Mouse (Mus musculus) hindbrain, embryonic 13.5 days (tissue): ENCODE measurements around the gene Ubac2. TPM values are rescaled to one million over a fixed set of nuclear protein-coding genes. Genes with fewer than 3 reads are reported as not detected.

Source experiments
- ATAC-seq: fragments of 200-750 bp; cut with Nextera tagmentation; 2 replicates; pipeline ENCODE4 v1.8.0; 2017; ENCODE audit warnings: moderate TSS enrichment; ENCODE audit not compliant: low FRiP score
- H3K27ac ChIP-seq: fragments of 300-500 bp; sonication (generic); 2 replicates; pipeline ENCODE4 v1.5.1; 2015; ENCODE audit warnings: inconsistent platforms, mild to moderate bottlenecking, moderate library complexity
- H3K27me3 ChIP-seq: fragments of 300-500 bp; sonication (generic); 2 replicates; pipeline ENCODE4 v1.6.1; 2015; ENCODE audit warnings: mild to moderate bottlenecking, inconsistent platforms
- H3K36me3 ChIP-seq: fragments of 300-500 bp; sonication (generic); 2 replicates; pipeline ENCODE4 v1.6.1; 2015; ENCODE audit warnings: mild to moderate bottlenecking, inconsistent platforms
- H3K4me1 ChIP-seq: fragments of 300-500 bp; sonication (generic); replicated peaks from 2 replicates; pipeline ENCODE4 v1.6.1; 2015; ENCODE audit warnings: inconsistent platforms
- H3K4me2 ChIP-seq: fragments of 300-500 bp; sonication (generic); 2 replicates; pipeline ENCODE4 v1.6.1; 2015; ENCODE audit warnings: inconsistent platforms, mild to moderate bottlenecking, moderate library complexity
- H3K4me3 ChIP-seq: fragments of 300-500 bp; sonication (generic); 2 replicates; pipeline ENCODE4 v1.5.1; 2015; ENCODE audit warnings: mild to moderate bottlenecking, inconsistent platforms
- H3K9ac ChIP-seq: fragments of 300-500 bp; sonication (generic); 2 replicates; pipeline ENCODE4 v1.6.1; 2015; ENCODE audit warnings: mild to moderate bottlenecking, inconsistent platforms
- H3K9me3 ChIP-seq: fragments of 300-500 bp; sonication (generic); 2 replicates; pipeline ENCODE4 v1.6.1; 2016; ENCODE audit warnings: inconsistent platforms
- WGBS: fragments of 180-500 bp; shearing (Covaris S2); methylation state at CpG from one replicate; pipeline ENCODE4 v1.1.7; 2015; 5-methylcytosine and 5-hydroxymethylcytosine counted together
- polyA plus RNA-seq: library from polyadenylated mRNA; unstranded; fragments of >200 nt; fragmentation: Nextera tagmentation; extraction: Ambion mirVana; gene quantifications from 2 replicates; pipeline ENCODE4 v1.2.1, GENCODE M21; 2015

Ubac2 gene
- polyA plus RNA-seq, 1 experiment from 2014 or later: 56.9 TPM

GRCm38 (mm10) chr14:121896126-121897090 is 18.0 kb downstream of the Ubac2 start:
- 79% methylated on average over 6 of the region's 6 CpGs for WGBS
- H3K9me3 ChIP-seq: no peaks in the 10 kb centered on the region
- no peaks in the 10 kb centered on the region for H3K27me3 ChIP-seq
- no peak overlapping the region for H3K4me3 ChIP-seq
- ATAC-seq: no peak
- no peak overlapping the region for H3K4me2 ChIP-seq
- no peak overlapping the region for H3K9ac ChIP-seq
- no peak overlapping the region for H3K27ac ChIP-seq
- no peaks in the 10 kb centered on the region for H3K36me3 ChIP-seq
- H3K4me1 ChIP-seq: no peaks in the 10 kb centered on the region

GRCm38 (mm10) chr14:121897773-121898172 is 19.4 kb downstream of the Ubac2 start:
- Histone ChIP-seq H3K4me2 (no peak overlapping the region), H3K4me3 (no peak overlapping the region), H3K36me3 (no peaks in the 10 kb centered on the region), H3K9ac (no peak overlapping the region), H3K27me3 (no peaks in the 10 kb centered on the region), H3K4me1 (no peaks in the 10 kb centered on the region), H3K9me3 (no peaks in the 10 kb centered on the region), H3K27ac (no peak overlapping the region)
- 89% methylated on average over 2 of the region's 2 CpGs for WGBS
- no peak for ATAC-seq

- Histone ChIP-seq H3K4me2 (no peak overlapping the region), H3K36me3 (no peaks in the 10 kb centered on the region), H3K27me3 (no peaks in the 10 kb centered on the region), H3K9me3 (no peaks in the 10 kb centered on the region), H3K4me1 (no peaks in the 10 kb centered on the region), H3K9ac (no peak overlapping the region), H3K4me3 (no peak overlapping the region), H3K27ac (no peak overlapping the region)
- ATAC-seq: no peak
- WGBS: 93% methylated on average over 11 of the region's 11 CpGs
Observed at GRCm38 (mm10) chr14:121898509-121898908, 20.1 kb downstream of the Ubac2 start.

GRCm38 (mm10) chr14:121899071-121899470 is 20.7 kb downstream of the Ubac2 start:
- H3K4me1 ChIP-seq: no peaks in the 10 kb centered on the region
- no peaks in the 10 kb centered on the region for H3K9me3 ChIP-seq
- no peak overlapping the region for H3K27ac ChIP-seq
- H3K4me3 ChIP-seq: no peak overlapping the region
- H3K36me3 ChIP-seq: no peaks in the 10 kb centered on the region
- no peak for ATAC-seq
- no peak overlapping the region for H3K4me2 ChIP-seq
- no peak overlapping the region for H3K9ac ChIP-seq
- WGBS: 84% methylated on average over 3 of the region's 3 CpGs
- H3K27me3 ChIP-seq: no peaks in the 10 kb centered on the region

GRCm38 (mm10) chr14:121901511-121901910 is 23.1 kb downstream of the Ubac2 start:
- no peak overlapping the region for H3K27ac ChIP-seq
- no peaks in the 10 kb centered on the region for H3K27me3 ChIP-seq
- H3K9me3 ChIP-seq: no peaks in the 10 kb centered on the region
- H3K9ac ChIP-seq: no peak overlapping the region
- WGBS: 93% methylated on average over 6 of the region's 6 CpGs
- H3K36me3 ChIP-seq: peaks cover 17% of the 10 kb centered on the region
- ATAC-seq: no peak
- H3K4me2 ChIP-seq: no peak overlapping the region
- H3K4me3 ChIP-seq: no peak overlapping the region
- H3K4me1 ChIP-seq: no peaks in the 10 kb centered on the region

GRCm38 (mm10) chr14:121903381-121903876 is 25.0 kb downstream of the Ubac2 start:
- ATAC-seq: no peak
- H3K9me3 ChIP-seq: no peaks in the 10 kb centered on the region
- whole genome bisulfite sequencing: 96% methylated on average over 7 of the region's 7 CpGs

GRCm38 (mm10) chr14:121904754-121905153 is 26.3 kb downstream of the Ubac2 start:
- H3K27ac ChIP-seq: no peak overlapping the region
- ATAC-seq: no peak
- peaks cover 44% of the 10 kb centered on the region for H3K36me3 ChIP-seq

More at GRCm38 (mm10) chr14:121903381-121903876, 25.0 kb downstream of the Ubac2 start:
- H3K4me2 ChIP-seq: no peak overlapping the region
- H3K27me3 ChIP-seq: no peaks in the 10 kb centered on the region
- H3K36me3 ChIP-seq: peaks cover 32% of the 10 kb centered on the region
- H3K9ac ChIP-seq: no peak overlapping the region
- H3K4me1 ChIP-seq: no peaks in the 10 kb centered on the region
- H3K4me3 ChIP-seq: no peak overlapping the region
- no peak overlapping the region for H3K27ac ChIP-seq

GRCm38 (mm10) chr14:121906341-121906991 is 28.0 kb downstream of the Ubac2 start:
- H3K27me3 ChIP-seq: no peaks in the 10 kb centered on the region
- H3K4me2 ChIP-seq: no peak overlapping the region
- no peaks in the 10 kb centered on the region for H3K4me1 ChIP-seq
- ATAC-seq: no peak
- no peaks in the 10 kb centered on the region for H3K9me3 ChIP-seq
- WGBS: 87% methylated on average over 8 of the region's 8 CpGs
- H3K36me3 ChIP-seq: peaks cover 56% of the 10 kb centered on the region
- H3K4me3 ChIP-seq: no peak overlapping the region
- H3K9ac ChIP-seq: no peak overlapping the region
- no peak overlapping the region for H3K27ac ChIP-seq

More at GRCm38 (mm10) chr14:121904754-121905153, 26.3 kb downstream of the Ubac2 start:
- 69% methylated on average over 3 of the region's 3 CpGs for WGBS
- 0 out of 2 replicates have a peak overlapping the region, but pooled peaks have one; percentile 29 for H3K9ac ChIP-seq
- no peak overlapping the region for H3K4me2 ChIP-seq
- H3K9me3 ChIP-seq: no peaks in the 10 kb centered on the region
- no peak overlapping the region for H3K4me3 ChIP-seq
- H3K27me3 ChIP-seq: no peaks in the 10 kb centered on the region
- H3K4me1 ChIP-seq: no peaks in the 10 kb centered on the region

- Histone ChIP-seq H3K27ac (no peak overlapping the region), H3K4me2 (no peak overlapping the region), H3K36me3 (peaks cover 63% of the 10 kb centered on the region), H3K4me1 (no peaks in the 10 kb centered on the region), H3K4me3 (no peak overlapping the region), H3K27me3 (no peaks in the 10 kb centered on the region), H3K9me3 (no peaks in the 10 kb centered on the region), H3K9ac (no peak overlapping the region)
- 90% methylated on average over 11 of the region's 11 CpGs for WGBS
- ATAC-seq: no peak
Observed at GRCm38 (mm10) chr14:121906992-121907681, 28.7 kb downstream of the Ubac2 start.

GRCm38 (mm10) chr14:121909868-121910267 is 31.4 kb downstream of the Ubac2 start:
- Histone ChIP-seq H3K4me1 (no peaks in the 10 kb centered on the region), H3K9me3 (no peaks in the 10 kb centered on the region), H3K4me2 (no peak overlapping the region), H3K27me3 (no peaks in the 10 kb centered on the region), H3K27ac (no peak overlapping the region), H3K4me3 (no peak overlapping the region), H3K36me3 (peaks cover 68% of the 10 kb centered on the region), H3K9ac (no peak overlapping the region)
- ATAC-seq: no peak
- 91% methylated on average over 6 of the region's 6 CpGs for WGBS

GRCm38 (mm10) chr14:121912501-121912900 is 34.1 kb downstream of the Ubac2 start:
- Histone ChIP-seq H3K4me1 (no peaks in the 10 kb centered on the region), H3K36me3 (peaks cover 63% of the 10 kb centered on the region), H3K27me3 (no peaks in the 10 kb centered on the region), H3K27ac (no peak overlapping the region), H3K4me2 (no peak overlapping the region), H3K9ac (no peak overlapping the region), H3K4me3 (no peak overlapping the region), H3K9me3 (no peaks in the 10 kb centered on the region)
- ATAC-seq: no peak
- WGBS: 95% methylated on average over 7 of the region's 7 CpGs

- Histone ChIP-seq H3K9me3 (no peaks in the 10 kb centered on the region), H3K9ac (no peak overlapping the region), H3K4me2 (no peak overlapping the region), H3K4me3 (no peak overlapping the region), H3K27me3 (no peaks in the 10 kb centered on the region), H3K4me1 (peaks cover 1% of the 10 kb centered on the region; the same call in 1 of the 2 replicates), H3K27ac (no peak overlapping the region), H3K36me3 (peaks cover 50% of the 10 kb centered on the region)
- no peak for ATAC-seq
- WGBS: 92% methylated on average over 5 of the region's 5 CpGs
Observed at GRCm38 (mm10) chr14:121915143-121915542, 36.7 kb downstream of the Ubac2 start.
